In the genomic region with DNA sequence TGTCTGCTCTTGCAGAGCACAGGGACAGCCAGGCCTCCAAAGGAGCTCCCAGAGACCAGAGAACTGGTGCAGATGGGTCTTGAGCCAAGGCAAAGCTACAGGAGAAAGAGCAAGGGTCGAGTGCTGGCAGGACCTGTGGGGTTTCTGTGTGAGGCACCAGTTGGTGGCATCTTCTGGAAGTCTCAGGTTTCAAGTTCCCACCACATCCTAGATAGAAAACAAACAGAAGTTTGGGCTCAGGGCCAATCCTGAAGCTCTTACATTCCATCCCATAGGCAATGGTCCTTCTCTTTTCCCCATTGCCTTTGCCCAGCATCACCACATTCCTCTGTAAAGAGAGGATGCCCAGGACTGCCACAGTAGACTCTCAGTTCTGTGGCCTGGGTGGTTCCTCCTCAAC, we compare ENCODE assay signal across 15 mouse cellular contexts. TPM values are rescaled to one million over a fixed set of nuclear protein-coding genes. Genes with fewer than 3 reads are reported as not detected.
"Had no signal": no experiment of that assay in that cellular context is flagged by ENCODE, and none has a peak within 500 bp of the region (broad histone marks: within the 10 kb centered on the region; RNA-seq: fewer than 3 reads in every experiment).

No protein-coding gene starts in this region.

- H3K9ac ChIP-seq: liver, embryonic 13.5 days; liver, postnatal 0 days; midbrain, embryonic 13.5 days; stomach, embryonic 15.5 days had no signal

- H3K36me3 ChIP-seq: liver, embryonic 13.5 days; midbrain, embryonic 13.5 days; stomach, embryonic 15.5 days had no signal

- H3K27me3 ChIP-seq: stomach, embryonic 15.5 days had no signal

- DNase-seq: kidney, adult 8-10 months; kidney, postnatal 36 days; liver; liver, embryonic 13.5 days; liver, postnatal 0 days; right cerebral cortex, postnatal 14 days; thymus, postnatal 4 days had no signal

- H3K27ac ChIP-seq: kidney, postnatal 0 days; liver, embryonic 13.5 days; midbrain, embryonic 13.5 days; stomach, embryonic 15.5 days had no signal

- H3K4me3 ChIP-seq: liver, embryonic 13.5 days; midbrain, embryonic 13.5 days; stomach, embryonic 15.5 days had no signal

- H3K9me3 ChIP-seq: liver, embryonic 13.5 days; midbrain, embryonic 13.5 days; stomach, embryonic 15.5 days had no signal

- H3K4me1 ChIP-seq: liver, embryonic 13.5 days; midbrain, embryonic 13.5 days; stomach, embryonic 15.5 days had no signal

- H3K4me2 ChIP-seq: liver, embryonic 13.5 days; midbrain, embryonic 13.5 days; stomach, embryonic 15.5 days had no signal

- ATAC-seq: intestine, embryonic 16.5 days; liver, postnatal 0 days; midbrain, embryonic 13.5 days had no signal

RNA-seq across cellular contexts. Expression of a gene that starts 38.7 kb away (rescaled TPM):
- total RNA-seq: layer of hippocampus, adult 18-20 months had no signal

RNA-seq across cellular contexts. Expression of a gene that starts 54.2 kb away (rescaled TPM):
- total RNA-seq: layer of hippocampus, postnatal 10 days; megakaryocyte progenitor cell, adult 5-6 weeks had no signal
- polyA plus RNA-seq: neural tube, embryonic 14.5 days had no signal
